Mouse (Mus musculus) sigmoid colon, adult 10 weeks (tissue): Measurements from ENCODE around the gene Rfwd3. TPM values are rescaled to one million over a fixed set of nuclear protein-coding genes. Genes with fewer than 3 reads are reported as not detected.

Experiments used
- polyA plus RNA-seq: library from polyadenylated mRNA; stranded (reverse); fragments of 350-450 nt; fragmentation: Illumina TruSeq; extraction: RNeasy Lipid Tissue Mini Kit (QIAGEN cat#74804); gene quantifications from one replicate; pipeline ENCODE4 v1.2.3, GENCODE M21; 2014; ENCODE audit warnings: low read depth, low replicate concordance

The Rfwd3 gene
- polyA plus RNA-seq: 53.9 TPM

GRCm38 (mm10) chr8:111299821-111300568 is at the start of gene Rfwd3:
Gene Rfwd3 (minus strand): TSS chr8:111300222.

GRCm38 (mm10) chr8:111337890-111338347 is 37.9 kb upstream of the Rfwd3 start, which contains the start of gene Mlkl:
Gene Mlkl (minus strand): TSS chr8:111338177.

GRCm38 (mm10) chr8:111258631-111259407 is 41.2 kb downstream of the Rfwd3 start, which contains the start of gene Glg1:
Gene Glg1 (minus strand): TSS chr8:111259216.

Other genes starting within 250 kb of the Rfwd3 start
- gene Exosc6, start 243.9 kb downstream of the Rfwd3 start, polyA plus RNA-seq: 15.6 TPM
- gene Clec18a, start 207.8 kb downstream of the Rfwd3 start, polyA plus RNA-seq: not detected
- gene Pdpr, start 205.6 kb downstream of the Rfwd3 start, polyA plus RNA-seq: 35.3 TPM
- 64.7 TPM for gene Glg1, start 41.0 kb downstream of the Rfwd3 start, polyA plus RNA-seq
- 26.3 TPM for gene Mlkl, start 38.0 kb upstream of the Rfwd3 start, polyA plus RNA-seq
- 51.6 TPM for gene Fa2h, start 93.6 kb upstream of the Rfwd3 start, polyA plus RNA-seq
- gene Wdr59, start 221.9 kb upstream of the Rfwd3 start, polyA plus RNA-seq: 9.0 TPM
- 11.2 TPM for gene Znrf1, start 235.9 kb upstream of the Rfwd3 start, polyA plus RNA-seq